Mouse (Mus musculus) CH12.LX (cell line): ENCODE results near the gene Fam210b.

Source experiments
- CHD2 ChIP-seq: IDR thresholded peaks from 2 replicates; pipeline ENCODE4 v1.6.1; 2011; ENCODE audit warnings: low read length, improper control_type of control experiment
- CTCF ChIP-seq, 2 experiments: IDR thresholded peaks in 1 of 2; conservative IDR thresholded peaks in 1 of 2; 2 replicates each; pipeline ENCODE4 v1.5.1; 2011 to 2012; ENCODE audit warnings: low read depth in 2 of 2, low read length in 2 of 2, improper control_type of control experiment in 1 of 2, inconsistent platforms in 1 of 2, mild to moderate bottlenecking in 1 of 2, moderate library complexity in 1 of 2
- EP300 ChIP-seq: IDR thresholded peaks from 2 replicates; pipeline ENCODE4 v1.6.1; 2011; ENCODE audit warnings: low read length, improper control_type of control experiment
- JUND ChIP-seq: conservative IDR thresholded peaks from 2 replicates; pipeline ENCODE4 v1.6.1; 2011; ENCODE audit warnings: low read depth, low read length, improper control_type of control experiment
- MEF2A ChIP-seq: IDR thresholded peaks from 2 replicates; pipeline ENCODE4 v1.6.1; 2014; ENCODE audit warnings: low read depth, mild to moderate bottlenecking, inconsistent platforms, low read length, improper control_type of control experiment, borderline replicate concordance
- MYC ChIP-seq: IDR thresholded peaks from 2 replicates; pipeline ENCODE4 v1.6.1; 2011; ENCODE audit warnings: low read depth, mild to moderate bottlenecking, improper control_type of control experiment, low read length
- NRF1 ChIP-seq: IDR thresholded peaks from 2 replicates; pipeline ENCODE4 v1.6.1; 2014; ENCODE audit warnings: low read depth, mild to moderate bottlenecking, inconsistent platforms, low read length, improper control_type of control experiment, moderate library complexity
- POLR2A ChIP-seq: IDR thresholded peaks from 2 replicates; pipeline ENCODE4 v1.6.1; 2011; ENCODE audit warnings: low read depth, mild to moderate bottlenecking, improper control_type of control experiment, low read length
- POLR2AphosphoS2 ChIP-seq: IDR thresholded peaks from 2 replicates; pipeline ENCODE4 v1.6.1; 2011; ENCODE audit warnings: low read depth, low read length, improper control_type of control experiment
- RCOR1 ChIP-seq: conservative IDR thresholded peaks from 2 replicates; pipeline ENCODE4 v1.6.1; 2012; ENCODE audit warnings: low read depth, mild to moderate bottlenecking, inconsistent platforms, low read length, improper control_type of control experiment
- TBP ChIP-seq: conservative IDR thresholded peaks from 2 replicates; pipeline ENCODE4 v1.6.1; 2011; ENCODE audit warnings: low read depth, low read length, improper control_type of control experiment
- USF1 ChIP-seq: IDR thresholded peaks from 2 replicates; pipeline ENCODE4 v1.6.1; 2014; ENCODE audit warnings: low read depth, mild to moderate bottlenecking, inconsistent platforms, low read length, improper control_type of control experiment

DNA sequence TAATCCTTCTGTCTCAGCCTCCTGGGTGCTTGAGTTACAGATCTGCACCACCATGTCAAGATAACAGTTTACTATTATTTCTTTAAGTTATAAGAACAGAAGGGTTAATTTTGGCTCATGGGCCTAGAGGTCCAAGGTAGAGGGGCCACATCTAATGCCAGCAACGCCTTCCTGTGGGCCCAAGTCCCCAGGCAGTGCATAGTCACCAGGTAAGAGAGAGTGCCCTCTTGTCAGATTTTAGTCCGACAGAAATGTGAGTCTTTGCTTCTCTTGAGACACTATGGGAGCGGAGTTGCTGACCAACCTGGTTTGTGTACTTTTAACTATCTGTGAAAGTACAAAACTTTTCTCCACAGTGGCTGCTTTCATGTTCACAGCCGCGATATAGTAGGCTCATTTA is 696 bp upstream of the Fam210b start:
- no peak for TF ChIP-seq EP300
- no peak for TF ChIP-seq CTCF (conservative IDR thresholded peaks at IDR 0.05 in 1 of 2, IDR thresholded peaks at IDR 0.05 in 1 of 2; ENCODE audit: low read depth in 2 of 2, low read length in 2 of 2)
- TF ChIP-seq POLR2A = no peak
- TF ChIP-seq RCOR1 = no peak
- no peak for TF ChIP-seq POLR2AphosphoS2
- TF ChIP-seq CHD2 = no peak
- TF ChIP-seq USF1 = no peak
- TF ChIP-seq MYC = no peak
- no peak for TF ChIP-seq NRF1
- TF ChIP-seq JUND = no peak
- TF ChIP-seq MEF2A = no peak
- no peak for TF ChIP-seq TBP
